Mouse (Mus musculus): Measurements from ENCODE around the gene Ctc1.
"Not testable (repeated sequence)": the region's sequence is repeated elsewhere in the genome, so short reads cannot be mapped to it uniquely, and the experiment has no call there.

Ctc1 gene

DNA sequence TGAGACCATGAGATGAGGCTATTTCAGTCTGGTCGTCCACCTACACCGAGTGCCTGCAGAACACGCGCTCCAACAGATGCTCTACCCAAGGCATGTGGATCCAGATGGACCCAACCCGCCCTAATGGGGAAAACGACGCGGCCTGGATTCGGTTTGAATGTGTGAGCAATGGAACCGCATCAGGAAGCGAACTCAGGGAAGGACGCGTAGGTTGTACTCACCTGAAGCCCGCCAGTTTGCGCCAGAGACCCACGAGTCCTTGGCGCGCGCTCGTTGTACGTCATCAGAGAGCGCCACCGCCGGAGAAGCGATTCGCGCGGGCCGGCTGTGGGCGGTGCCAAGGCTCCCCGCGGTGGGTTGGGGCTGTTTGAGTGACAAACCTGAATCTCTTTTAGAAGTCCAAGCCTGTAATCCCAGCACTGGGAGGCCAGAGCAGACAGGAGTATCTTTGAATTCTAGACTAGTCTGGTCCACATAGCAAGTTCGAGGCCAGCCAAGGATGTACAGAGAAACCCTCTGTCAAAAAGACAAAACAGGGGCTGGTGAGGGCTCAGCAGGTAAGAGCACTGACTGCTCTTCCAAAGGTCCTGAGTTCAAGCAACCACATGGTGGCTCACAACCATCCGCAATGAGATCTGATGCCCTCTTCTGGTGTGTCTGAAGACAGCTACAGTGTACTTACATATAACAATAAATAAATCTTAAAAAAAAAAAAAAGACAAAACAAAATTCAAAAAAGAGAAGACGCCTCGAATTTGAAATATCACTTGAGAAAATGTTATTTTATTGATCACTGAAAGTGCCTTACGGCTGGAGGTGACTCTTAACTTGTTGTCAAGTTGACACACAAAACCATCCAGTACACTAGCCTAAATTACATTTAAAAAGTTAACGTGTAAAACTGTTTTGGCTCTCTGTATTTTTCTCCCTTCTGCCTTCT is 7.3 kb upstream of the Ctc1 start, which contains the start of gene Pfas:
Gene Pfas, minus strand, starts transcription at position 279 of the 940 bp plus-strand sequence.
- DNase-seq, result peak; percentile 95

DNA sequence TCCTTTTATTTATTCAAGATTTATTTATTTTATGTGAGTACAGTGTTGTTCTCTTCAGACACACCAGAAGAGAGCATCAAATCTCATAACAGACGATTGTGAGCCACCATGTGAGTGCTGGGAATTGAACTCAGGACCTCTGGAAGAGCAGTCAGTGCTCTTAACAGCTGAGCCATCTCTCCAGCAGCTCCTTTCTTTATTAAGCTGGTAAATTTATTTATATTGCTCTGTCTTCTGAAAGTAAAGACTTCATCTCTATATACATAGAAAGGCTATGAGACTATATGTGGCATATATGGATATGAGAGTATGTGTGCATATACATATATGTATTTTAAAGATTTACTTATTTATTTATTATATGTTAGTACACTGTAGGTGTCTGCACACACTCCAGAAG is 6.2 kb upstream of the Ctc1 start:
- DNase-seq, result no peak

DNA sequence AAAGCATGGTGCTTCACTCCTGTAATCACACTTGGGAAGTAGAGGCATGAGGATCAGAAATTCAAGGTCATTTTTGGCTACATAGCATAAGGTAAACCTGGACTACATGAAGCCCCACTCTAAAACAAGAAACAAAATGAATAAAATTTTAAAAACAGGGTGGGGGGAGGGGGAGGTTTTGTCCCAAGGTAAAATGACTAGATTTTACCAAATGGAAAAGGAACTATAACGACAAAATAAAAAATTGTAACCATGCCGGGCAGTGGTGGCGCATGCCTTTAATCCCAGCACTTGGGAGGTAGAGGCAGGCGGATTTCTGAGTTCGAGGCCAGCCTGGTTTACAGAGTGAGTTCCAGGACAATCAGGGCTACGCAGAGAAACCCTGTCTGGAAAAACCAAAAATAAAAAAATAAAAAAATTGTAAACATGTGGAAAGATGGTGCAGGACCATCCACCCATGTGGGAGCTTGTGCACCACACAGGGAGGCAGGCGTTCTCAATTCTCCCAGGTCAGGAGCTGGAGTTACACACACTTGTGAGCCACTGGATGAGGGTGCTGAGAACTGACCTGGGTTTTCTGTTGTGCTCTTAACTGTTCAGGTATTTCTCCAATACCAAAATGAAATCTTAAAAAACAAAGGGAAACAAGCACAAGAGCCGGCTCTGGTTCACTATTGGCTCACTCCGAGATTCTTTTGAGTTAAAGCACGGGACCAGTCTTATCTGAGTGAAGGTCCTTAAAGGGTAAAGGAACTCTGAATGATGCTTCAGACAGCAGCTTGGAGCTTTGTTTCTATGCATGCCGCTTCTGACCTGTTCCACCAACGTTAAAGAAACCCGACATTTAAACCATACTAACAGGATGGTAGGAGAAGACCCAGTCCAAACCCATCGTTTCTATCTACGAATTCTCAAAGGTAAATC is 5.0 kb upstream of the Ctc1 start:
- no peak for DNase-seq

DNA sequence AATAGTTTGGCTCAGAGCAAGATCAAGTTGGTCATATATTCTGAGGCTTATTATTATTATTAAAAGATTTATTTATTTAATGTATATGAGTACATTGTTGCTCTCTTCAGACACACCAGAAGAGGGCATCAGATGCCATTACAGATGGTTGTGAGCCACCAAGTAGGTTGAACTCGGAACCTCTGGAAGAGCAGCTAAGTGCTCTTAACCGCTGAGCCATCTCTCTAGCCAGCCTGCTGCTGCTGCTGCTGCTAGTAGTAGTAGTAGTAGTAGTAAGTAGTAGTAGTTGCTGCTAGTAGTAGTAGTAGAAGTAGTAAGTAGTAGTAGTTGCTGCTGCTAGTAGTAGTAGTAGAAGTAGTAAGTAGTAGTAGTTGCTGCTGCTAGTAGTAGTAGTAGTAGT is 4.3 kb upstream of the Ctc1 start:
- not testable (repeated sequence) for DNase-seq

DNA sequence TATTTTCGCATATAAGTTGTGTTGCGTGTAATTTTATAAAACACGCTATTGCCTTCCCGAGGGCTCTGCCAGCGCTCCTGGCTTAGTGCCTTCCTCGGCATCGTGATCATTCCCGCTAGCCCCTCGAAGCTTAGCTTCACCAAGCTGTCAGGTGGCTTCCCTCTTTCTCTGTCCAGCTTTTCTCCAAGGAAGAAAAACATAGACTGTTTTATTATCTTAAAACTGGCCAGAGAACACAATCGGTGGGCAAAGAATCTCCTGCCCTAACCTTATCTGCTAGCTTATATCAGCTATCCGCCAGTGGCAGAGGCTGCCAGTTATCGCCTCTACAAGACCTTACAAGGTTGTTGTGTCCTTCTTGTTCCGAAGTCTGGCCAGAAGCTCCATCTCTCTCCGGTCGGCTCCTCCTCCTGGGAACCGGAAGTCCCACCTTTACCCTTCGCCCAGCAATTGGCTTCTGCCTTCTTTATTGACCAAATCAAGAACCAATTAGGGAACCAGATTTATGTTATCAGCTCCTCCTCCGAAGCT is 3.6 kb upstream of the Ctc1 start:
- DNase-seq, result peak; percentile 88

DNA sequence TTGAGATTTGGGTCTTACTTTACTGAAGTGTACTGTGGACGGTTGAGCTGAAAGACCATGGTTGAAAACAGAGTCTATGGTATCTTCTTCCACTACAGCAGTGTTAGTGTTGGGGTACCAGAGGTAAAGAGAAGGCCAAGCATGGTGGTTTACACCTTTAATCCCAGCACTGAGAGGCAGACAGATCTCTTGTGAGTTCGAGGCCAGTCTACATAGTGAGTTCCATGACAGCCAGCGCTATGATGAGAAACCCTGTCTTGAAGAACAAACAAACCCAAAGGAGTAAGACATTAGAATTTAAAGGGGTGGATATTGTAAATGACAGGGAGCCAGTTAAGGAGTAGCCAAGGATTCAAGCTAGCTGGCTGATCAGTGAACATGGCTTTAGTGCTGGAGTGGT is 1.0 kb downstream of the Ctc1 start:
- DNase-seq, result no peak

DNA sequence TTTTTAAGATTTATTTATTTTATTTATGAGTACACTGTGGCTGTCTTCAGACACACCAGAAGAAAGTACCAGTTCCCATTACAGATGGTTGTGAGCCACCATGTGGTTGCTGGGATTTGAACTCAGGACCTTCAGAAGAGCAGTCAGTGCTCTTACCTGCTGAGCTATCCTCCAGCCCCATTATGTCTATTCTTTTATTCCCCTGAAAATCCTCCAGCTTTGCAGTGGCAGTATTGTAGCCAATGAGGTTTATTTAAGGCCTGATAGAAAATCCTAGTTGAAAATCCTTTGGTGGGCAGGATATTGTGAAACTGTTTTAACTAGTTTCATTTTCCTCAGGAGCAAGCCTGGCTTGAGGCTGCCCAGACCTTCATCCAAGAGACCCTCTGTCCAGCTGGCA is 5.0 kb downstream of the Ctc1 start:
- no peak for DNase-seq

DNA sequence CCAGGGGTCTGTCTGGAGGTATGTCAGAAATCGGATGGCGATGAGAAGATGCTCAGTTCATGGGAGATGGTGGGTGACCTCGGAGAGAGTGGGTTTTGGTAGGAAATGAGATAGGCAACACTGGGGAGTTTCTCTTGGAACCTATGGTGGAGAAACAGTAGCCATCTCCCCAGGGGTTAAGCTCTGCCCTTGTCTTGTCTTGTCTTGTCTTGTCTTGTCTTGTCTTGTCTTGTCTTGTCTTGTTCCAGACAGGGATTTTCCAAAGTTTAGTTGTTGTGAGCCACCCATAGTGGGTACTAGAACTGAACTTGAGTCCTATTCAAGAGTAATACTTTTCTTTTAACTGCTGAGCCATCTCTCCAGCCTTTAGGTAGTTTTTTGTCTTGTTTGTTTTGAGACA is 10.9 kb downstream of the Ctc1 start:
- no peak for DNase-seq

DNA sequence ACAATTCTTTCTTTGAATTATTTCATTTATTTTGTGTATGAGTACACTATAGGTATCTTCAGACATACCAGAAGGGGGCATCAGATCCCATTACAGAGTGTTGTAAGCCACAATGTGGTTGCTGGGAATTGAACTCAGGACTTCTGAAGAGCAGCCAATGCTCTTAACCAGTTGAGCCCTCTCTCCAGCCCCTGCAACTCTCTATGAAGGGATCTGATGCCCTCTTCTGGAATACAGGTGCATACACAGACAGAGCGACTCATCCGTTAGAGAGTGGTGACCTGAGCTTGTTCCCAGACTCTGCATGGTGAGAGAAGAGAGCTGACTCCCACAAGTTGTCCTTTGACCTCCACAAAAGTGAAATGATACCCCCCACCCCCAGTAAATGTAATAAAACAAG is 13.1 kb downstream of the Ctc1 start:
- peak; percentile 21 for DNase-seq

DNA sequence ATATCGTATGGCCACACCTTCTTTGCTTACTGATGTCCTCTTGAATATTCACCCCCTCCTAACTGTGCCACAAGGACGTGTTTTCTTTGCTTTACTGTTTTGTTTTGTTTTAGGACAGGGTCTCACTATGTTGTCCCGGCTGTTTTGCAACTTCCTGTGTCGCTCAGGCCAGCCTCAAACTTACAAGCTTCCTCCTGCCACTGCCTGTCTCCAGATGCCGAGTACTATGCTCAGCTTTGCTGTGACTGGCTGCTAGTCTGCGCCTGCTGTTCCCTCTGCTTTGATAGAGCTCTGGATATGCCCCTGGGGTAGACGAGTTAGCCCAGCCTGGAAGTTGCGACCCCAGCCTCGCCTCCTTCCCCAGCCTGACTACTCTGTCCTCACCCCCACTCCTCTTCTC is 17.8 kb downstream of the Ctc1 start:
- DNase-seq, result no peak

DNA sequence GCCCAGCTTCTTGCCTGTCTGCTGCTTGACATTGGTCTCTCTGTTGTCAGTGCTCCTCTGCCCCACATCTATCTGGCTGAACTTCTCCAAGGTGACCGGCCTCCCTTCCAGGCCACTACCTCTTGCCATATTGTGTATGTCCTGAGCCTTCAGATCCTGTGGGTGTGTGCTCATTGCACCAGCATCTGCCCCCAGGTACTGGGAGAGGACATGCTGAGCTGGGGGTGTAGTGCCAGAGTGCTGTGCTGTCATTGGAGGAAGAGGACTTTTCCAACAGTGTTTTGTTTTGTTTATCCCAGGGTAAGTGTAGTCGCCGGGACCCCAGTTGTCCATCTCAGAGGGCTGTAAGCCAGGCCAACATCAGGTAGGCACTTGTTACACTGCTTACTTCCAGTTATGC is 18.9 kb downstream of the Ctc1 start:
- no peak for DNase-seq

DNA sequence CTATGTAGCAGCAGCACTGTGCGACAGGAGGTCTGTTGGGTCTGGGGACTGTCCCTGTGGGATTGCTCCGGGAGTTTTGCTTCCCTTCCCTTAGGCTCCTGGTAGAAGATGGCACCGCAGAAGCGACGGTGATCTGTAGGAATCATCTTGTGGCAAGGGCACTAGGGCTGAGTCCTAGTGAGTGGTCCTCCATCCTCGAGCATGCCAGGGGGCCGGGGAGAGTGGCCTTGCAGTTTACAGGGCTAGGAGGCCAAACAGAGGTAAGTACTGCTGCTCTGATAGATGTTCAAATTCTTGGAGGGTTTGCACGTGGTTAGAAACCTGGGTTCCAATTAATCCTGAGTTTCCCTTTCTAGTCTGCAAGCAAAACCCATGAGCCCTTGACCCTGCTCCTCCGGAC is 19.7 kb downstream of the Ctc1 start:
- DNase-seq, result no peak

DNA sequence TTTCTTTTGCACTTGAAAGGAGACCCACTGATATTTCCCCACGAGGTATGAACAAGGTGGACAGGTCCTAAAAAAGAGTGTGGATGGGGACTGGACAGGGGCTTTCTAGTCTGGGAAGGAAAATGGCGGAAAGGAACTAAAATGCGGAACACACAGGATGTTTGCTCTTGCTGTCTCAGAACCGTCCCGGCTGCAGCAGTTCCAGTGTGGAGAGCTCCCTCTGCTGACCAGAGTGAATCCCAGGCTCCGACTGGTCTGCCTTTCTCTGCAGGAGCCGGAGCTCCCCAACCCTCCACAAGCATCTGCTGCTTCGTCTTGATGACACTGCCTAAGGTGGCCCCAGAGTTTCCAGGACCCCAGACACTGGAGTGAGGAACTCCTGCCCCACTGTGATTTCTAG is 20.1 kb downstream of the Ctc1 start:
- peak; percentile 85 for DNase-seq

DNA sequence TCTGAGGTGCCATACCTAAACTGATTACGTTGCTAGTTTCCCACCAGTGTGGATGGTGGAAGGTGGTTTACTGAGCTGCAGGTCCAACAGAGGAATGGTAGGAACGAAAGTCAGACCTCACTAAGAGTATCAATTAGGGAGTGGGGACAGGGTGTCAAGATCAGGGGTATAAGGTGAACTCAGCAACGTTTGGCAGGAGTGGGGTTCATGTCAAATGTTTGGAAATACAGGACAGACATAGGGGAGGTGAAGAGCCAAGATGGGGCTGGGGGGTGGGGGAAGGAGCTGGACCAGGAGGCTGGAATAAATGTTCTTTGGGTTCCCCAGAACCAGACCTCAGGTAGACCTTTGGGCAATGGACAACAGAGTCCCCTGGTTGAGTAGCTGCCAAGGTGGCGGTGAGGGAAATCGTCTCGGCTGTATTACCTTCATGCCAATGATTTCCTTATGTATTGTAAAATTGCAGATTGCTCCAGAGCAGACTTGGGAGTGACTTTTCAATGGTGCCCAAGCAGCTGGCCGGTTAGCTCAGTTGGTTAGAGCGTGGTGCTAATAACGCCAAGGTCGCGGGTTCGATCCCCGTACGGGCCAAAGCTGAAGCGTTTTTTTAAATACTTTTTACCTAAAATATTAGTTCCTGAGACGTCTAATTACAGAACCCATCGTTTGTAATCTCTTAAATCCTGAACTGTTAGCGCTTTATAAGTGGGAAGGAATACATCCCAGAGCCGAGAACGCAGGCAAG is 20.9 kb downstream of the Ctc1 start:
- DNase-seq, result peak; percentile 87

DNA sequence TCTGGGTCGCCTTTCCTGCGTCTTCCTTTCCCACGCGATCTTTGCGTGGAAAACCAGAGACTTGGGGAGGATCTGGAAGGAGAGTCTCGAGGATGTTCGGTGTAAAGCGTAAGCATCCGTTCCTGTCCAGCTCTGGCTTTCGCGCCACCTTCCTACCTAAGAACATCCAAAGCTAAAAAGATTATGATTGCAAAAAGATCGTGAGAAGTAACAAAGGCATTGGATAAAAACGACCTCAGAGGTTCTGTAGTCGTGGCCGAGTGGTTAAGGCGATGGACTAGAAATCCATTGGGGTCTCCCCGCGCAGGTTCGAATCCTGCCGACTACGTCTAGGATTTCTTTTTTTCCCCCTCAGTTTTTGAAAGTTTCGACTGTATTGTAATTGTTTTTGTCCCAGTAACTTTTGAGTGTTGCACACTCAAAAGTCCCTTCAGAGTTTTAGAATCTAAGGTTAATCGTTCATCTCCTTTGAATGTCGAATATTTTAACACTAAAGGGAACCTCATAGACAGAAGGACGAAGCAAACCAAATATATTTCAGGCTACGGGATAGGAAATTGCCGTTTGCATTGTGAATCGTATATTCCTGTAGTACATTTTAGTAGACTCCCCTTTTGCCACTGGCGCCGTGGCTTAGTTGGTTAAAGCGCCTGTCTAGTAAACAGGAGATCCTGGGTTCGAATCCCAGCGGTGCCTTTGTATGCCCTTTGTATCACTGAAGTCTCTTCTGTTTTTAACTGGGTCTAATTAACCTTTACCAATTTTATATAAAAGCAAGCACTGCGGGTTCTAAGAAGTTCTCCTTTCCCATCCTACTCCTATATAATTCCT is 21.7 kb downstream of the Ctc1 start:
- DNase-seq, result peak; percentile 88

DNA sequence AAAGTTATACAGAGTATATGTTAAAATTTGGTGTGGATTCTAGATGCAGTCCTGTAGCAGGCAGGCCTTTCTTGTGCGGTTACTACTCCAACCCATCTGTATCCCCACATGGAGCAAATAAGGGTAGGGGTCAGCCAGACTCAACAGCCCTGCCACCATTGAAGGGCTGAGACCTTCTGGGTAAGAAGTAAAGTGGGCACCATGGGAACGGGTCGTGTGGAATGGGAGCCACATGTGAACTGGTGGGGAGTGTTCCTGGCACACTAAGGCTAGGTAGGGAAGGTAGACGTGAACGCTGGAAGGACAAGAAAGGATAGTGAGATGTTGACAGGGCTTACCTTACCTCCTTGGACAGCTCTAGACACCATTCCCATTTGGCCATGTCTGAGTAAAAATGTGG is 22.5 kb downstream of the Ctc1 start:
- DNase-seq, result no peak

DNA sequence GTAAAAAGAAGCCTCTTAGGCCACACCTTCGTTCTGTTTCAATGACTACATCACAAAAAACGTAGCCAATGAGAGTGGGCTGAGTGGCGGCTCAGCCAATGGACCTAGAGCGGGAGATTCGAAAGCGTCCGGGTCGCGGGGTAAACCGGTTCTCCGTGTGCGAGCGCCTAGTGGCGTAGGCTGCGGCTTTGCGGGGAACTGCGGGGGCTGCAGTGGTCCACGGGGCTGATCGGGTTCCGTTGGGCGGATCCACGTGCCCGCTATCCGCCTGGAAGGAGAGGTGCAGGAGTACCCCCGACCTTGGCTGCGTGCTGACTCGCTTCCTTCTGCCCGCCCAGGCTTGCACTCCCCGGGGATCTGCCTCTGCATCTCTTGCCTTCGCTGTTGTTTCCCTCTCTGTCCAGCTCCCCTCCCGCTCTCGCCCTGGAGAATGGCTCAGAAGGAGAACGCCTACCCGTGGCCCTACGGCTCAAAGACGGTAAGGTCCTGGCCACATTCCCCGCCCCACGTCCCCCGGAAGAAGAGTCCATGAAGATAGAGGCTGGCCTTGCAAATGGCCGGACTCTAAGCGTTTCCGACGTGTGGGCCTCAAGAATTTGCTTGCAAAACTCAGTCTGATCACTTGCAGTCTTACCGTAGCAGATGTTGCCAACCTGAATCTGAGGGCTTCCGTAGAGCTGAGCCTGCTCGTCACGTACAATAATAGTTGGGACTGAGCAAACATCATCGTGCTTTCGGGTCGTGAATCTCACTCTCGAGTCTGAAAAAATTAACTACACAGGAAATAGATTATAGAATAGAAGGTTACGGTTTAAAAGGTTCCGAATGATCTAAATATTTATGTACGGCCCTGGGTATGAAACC is 30.1 kb downstream of the Ctc1 start, which contains the start of gene Aurkb:
Gene Aurkb, plus strand, starts transcription at position 117 of the 864 bp plus-strand sequence.
- peak; percentile 90 for DNase-seq

DNA sequence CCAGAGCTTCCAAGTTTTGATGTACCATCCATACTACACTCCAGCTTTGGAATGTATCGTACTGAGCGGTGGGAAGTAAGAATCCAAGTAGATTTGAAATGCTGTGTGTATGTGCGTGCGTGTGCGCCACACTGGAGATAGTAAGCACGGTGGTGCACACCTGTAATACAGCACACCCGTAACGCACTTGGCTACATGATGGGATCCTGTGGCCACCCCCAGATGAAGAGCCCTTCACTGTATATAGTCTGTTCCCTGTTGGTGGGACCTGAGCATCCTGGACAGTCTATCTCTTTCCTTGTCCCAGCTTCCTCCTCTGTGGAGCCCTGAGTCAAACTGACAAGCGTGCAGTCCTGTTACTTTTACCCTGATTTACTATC is 30.7 kb downstream of the Ctc1 start:
- no peak for DNase-seq

DNA sequence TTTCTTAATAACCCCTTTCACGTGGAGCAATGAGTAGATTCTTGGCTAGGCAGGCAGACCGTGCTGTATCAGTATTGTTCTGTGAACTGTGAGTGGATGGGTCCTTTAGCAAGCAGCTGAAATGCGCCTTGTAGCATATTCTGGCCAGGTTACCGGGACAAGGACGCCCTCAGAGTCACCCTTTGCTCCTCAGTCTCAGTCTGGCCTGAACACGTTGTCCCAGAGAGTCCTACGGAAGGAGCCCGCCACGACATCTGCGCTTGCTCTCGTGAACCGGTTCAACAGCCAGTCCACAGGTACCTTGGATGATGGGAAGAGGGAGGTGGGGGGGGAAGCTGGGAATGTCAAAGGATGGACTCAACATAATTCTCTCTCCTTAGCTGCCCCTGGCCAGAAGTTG is 31.9 kb downstream of the Ctc1 start:
- DNase-seq, result no peak

DNA sequence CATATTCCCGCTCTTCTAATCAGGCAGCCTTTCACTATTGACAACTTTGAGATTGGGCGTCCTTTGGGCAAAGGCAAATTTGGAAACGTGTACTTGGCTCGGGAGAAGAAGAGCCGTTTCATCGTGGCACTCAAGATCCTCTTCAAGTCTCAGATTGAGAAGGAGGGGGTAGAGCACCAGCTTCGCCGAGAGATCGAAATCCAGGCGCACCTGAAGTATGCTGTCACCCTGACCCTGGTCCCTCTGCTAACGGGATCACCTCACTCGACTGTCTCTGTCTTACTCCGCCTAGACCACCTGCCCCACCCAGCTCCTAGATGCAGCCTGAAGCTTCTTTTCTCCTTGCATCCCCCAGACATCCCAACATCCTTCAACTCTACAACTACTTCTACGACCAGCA is 32.4 kb downstream of the Ctc1 start:
- DNase-seq, result no peak

DNA sequence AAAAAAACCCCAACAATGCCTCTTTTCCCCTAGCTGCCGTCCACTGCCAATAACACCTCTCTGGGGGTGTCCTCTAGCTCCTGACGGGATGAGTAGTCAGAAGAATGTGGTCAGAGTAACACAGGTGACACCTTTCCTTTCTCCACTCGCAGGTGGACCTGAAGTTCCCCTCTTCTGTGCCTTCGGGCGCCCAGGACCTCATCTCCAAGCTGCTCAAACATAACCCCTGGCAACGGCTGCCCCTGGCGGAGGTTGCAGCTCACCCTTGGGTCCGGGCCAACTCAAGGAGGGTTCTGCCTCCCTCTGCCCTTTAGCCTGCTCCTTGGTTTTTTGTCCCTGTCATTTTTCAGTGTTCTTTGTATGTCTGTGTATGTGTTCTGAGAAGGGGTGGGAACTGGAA is 35.0 kb downstream of the Ctc1 start:
- DNase-seq, result no peak
